Mouse (Mus musculus): ENCODE measurements around the gene Gsto1. TPM values are rescaled to one million over a fixed set of nuclear protein-coding genes. Genes with fewer than 3 reads are reported as not detected.
A peak's percentile ranks its signal among the peaks of the same experiment; 100 is the strongest.

The Gsto1 gene
- polyA plus RNA-seq, 2 experiments: 57.2 to 98.9 TPM

DNA sequence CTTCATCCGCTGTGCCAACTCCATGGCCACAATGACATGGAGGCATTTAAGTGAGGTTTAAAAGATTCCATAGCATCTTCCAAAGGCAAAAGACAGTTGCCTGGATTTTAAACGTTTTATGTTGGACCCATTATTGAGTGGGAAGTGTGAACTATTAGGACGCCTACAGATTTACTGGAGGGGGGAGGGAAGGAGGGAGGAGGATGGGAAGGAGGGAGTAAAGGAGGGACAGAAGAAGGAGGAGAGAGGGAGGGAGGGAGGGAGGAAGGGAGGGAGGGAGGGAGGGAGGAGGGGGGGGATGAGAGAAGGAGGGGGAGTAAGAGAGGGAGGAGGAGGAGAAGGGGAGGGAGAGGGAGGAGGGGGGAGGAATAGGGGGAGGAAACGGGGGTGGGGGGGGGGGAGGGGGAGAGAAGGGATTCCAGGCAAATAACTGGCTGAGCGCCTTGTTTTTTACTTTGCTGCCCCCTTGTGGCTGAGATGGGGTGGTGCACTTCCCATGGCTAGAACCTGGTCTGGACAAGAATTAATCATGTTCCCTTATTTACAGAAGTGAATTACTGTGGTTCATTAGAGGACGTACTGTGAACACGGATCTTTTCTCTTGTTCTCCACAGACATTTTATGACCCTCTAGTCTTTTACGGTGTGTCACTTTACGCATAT, 33.8 kb upstream of the Gsto1 start:
- no peaks in the 10 kb centered on the region for H3K4me1 ChIP-seq (replicated peaks; ENCODE audit: control insufficient read depth in 2 of 2, insufficient read depth in 2 of 2, low read length in 1 of 2)
- no peak overlapping the region for H3K9ac ChIP-seq (replicated peaks)
- ATAC-seq (ENCODE audit: insufficient read depth) (no peak), DNase-seq (ENCODE audit: low read depth in 3 of 3, low spot score in 3 of 3) (peak in 2 of 3 experiments; percentile 29 to 43)
- H3K36me3 ChIP-seq (replicated peaks; ENCODE audit: control insufficient read depth, insufficient read depth, low read depth): no peaks in the 10 kb centered on the region
- WGBS (ENCODE audit: insufficient replicate concordance): 19% methylated on average over 8 of the region's 9 CpGs
- no peak overlapping the region for H3K4me3 ChIP-seq (ENCODE audit: insufficient read depth in 1 of 2, low read depth in 2 of 2, low read length in 2 of 2)
- H3K27ac ChIP-seq: no peak overlapping the region
- TF ChIP-seq CTCF (IDR thresholded peaks at IDR 0.05; ENCODE audit: low read depth): peak; percentile 75
- no peak for TF ChIP-seq EP300 (IDR thresholded peaks at IDR 0.05; ENCODE audit: low read depth)
- no peak overlapping the region for H3K4me2 ChIP-seq (ENCODE audit: low read depth)
- no peaks in the 10 kb centered on the region for H3K9me3 ChIP-seq (ENCODE audit: control insufficient read depth, low read length)
- H3K27me3 ChIP-seq (ENCODE audit: control insufficient read depth, insufficient read depth, low read length): no peaks in the 10 kb centered on the region

DNA sequence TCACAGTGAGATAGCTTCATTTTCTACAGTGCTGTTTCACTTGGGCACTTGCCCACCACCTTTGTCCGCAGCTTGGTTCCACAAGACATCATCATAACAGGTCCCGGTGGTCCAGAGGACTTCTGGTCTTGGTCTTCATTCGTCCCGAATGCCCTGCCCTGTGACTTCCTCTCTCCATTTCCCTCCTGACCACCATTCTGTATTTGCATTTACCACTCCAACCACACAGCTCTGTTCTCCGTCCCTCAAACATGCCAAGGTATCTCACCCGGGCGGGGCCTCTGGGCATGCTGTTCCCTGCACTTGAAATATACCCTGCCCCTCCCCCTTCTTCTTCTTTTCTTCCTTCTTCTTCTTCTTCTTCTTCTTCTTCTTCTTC, 33.3 kb upstream of the Gsto1 start:
- no peaks in the 10 kb centered on the region for H3K4me1 ChIP-seq (replicated peaks; ENCODE audit: control insufficient read depth in 2 of 2, insufficient read depth in 2 of 2, low read length in 1 of 2)
- 22% methylated on average over 7 of the region's 7 CpGs for WGBS (ENCODE audit: insufficient replicate concordance)
- no peak overlapping the region for H3K4me3 ChIP-seq (ENCODE audit: insufficient read depth in 1 of 2, low read depth in 2 of 2, low read length in 2 of 2)
- H3K27ac ChIP-seq: no peak overlapping the region
- H3K36me3 ChIP-seq (replicated peaks; ENCODE audit: control insufficient read depth, insufficient read depth, low read depth): no peaks in the 10 kb centered on the region
- ATAC-seq (ENCODE audit: insufficient read depth): no peak
- H3K9ac ChIP-seq (replicated peaks): no peak overlapping the region
- H3K27me3 ChIP-seq (ENCODE audit: control insufficient read depth, insufficient read depth, low read length): no peaks in the 10 kb centered on the region
- no peak overlapping the region for H3K4me2 ChIP-seq (ENCODE audit: low read depth)
- TF ChIP-seq EP300 (IDR thresholded peaks at IDR 0.05; ENCODE audit: low read depth) (no peak), CTCF (IDR thresholded peaks at IDR 0.05; ENCODE audit: low read depth) (no peak)
- no peaks in the 10 kb centered on the region for H3K9me3 ChIP-seq (ENCODE audit: control insufficient read depth, low read length)
- DNase-seq (ENCODE audit: low read depth in 3 of 3, low spot score in 3 of 3): no peak

DNA sequence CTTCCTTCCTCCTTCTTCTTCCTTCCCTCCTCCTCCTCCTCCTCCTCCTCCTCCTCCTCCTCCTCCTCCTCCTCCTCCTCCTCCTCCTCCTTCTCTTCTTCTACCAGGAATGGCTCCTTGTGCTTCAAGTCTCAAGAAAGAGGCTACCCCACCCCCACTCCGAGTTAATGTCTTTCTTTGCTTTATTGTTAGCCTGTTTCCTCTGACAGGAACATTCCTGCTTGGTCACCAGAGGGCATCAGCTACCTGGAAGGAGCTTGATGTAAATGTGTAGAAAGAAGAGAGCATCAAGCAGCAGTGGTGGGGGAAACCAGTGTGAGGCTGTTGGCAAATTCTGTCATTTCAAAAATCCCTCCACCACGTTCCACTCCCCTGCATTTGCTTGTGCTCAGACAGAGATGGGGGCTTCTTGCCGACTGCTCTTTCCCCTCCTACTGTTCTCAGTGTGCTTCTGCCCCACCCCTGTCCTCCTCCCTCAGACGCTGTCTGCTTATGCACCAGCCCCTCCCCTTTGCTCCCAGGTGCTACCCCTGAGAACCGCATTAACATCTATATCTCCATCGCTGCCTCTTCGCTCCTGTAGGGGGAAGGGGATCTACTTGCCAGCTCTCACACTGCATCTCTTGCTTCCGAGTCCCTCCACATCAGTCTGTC, 32.5 kb upstream of the Gsto1 start:
- 14% methylated on average over 8 of the region's 8 CpGs for WGBS (ENCODE audit: insufficient replicate concordance)

DNA sequence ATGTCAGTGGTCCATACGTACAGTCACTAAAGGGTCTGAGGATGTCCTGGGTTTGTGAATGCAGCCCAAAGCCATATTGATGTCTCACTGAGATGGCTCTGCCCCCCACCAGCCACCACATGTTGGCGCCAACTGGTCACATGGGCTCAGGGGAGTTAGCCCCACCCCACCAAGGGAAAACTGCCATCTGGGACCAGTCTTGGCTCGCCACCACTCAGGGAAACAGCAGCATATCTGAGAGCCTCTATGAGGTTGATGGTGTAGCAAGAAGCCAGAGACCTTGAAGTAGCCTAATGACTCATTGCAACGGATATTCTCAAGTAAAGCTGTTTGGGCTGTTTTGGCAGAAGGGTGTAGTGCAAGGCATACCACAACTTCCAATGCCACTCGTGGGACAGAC, 30.7 kb upstream of the Gsto1 start:
- Histone ChIP-seq H3K27ac (no peak overlapping the region), H3K4me2 (ENCODE audit: low read depth) (no peak overlapping the region), H3K27me3 (ENCODE audit: control insufficient read depth, insufficient read depth, low read length) (no peaks in the 10 kb centered on the region), H3K9me3 (ENCODE audit: control insufficient read depth, low read length) (no peaks in the 10 kb centered on the region), H3K36me3 (replicated peaks; ENCODE audit: control insufficient read depth, insufficient read depth, low read depth) (no peaks in the 10 kb centered on the region), H3K9ac (replicated peaks) (no peak overlapping the region), H3K4me3 (ENCODE audit: insufficient read depth in 1 of 2, low read depth in 2 of 2, low read length in 2 of 2) (no peak overlapping the region), H3K4me1 (replicated peaks; ENCODE audit: control insufficient read depth in 2 of 2, insufficient read depth in 2 of 2, low read length in 1 of 2) (no peaks in the 10 kb centered on the region)
- ATAC-seq (ENCODE audit: insufficient read depth) (no peak), DNase-seq (ENCODE audit: low read depth in 3 of 3, low spot score in 3 of 3) (no peak)
- 54% methylated on average over 5 of the region's 5 CpGs for WGBS (ENCODE audit: insufficient replicate concordance)
- TF ChIP-seq EP300 (IDR thresholded peaks at IDR 0.05; ENCODE audit: low read depth) (no peak), CTCF (IDR thresholded peaks at IDR 0.05; ENCODE audit: low read depth) (no peak)

More for the DNA sequence above, 32.5 kb upstream of the Gsto1 start:
- Histone ChIP-seq H3K9ac (replicated peaks) (no peak overlapping the region), H3K36me3 (replicated peaks; ENCODE audit: control insufficient read depth, insufficient read depth, low read depth) (no peaks in the 10 kb centered on the region), H3K4me1 (replicated peaks; ENCODE audit: control insufficient read depth in 2 of 2, insufficient read depth in 2 of 2, low read length in 1 of 2) (no peaks in the 10 kb centered on the region), H3K9me3 (ENCODE audit: control insufficient read depth, low read length) (no peaks in the 10 kb centered on the region), H3K4me3 (ENCODE audit: insufficient read depth in 1 of 2, low read depth in 2 of 2, low read length in 2 of 2) (no peak overlapping the region), H3K27me3 (ENCODE audit: control insufficient read depth, insufficient read depth, low read length) (no peaks in the 10 kb centered on the region), H3K27ac (no peak overlapping the region), H3K4me2 (ENCODE audit: low read depth) (no peak overlapping the region)
- no peak for TF ChIP-seq CTCF (IDR thresholded peaks at IDR 0.05; ENCODE audit: low read depth)
- TF ChIP-seq EP300 (IDR thresholded peaks at IDR 0.05; ENCODE audit: low read depth): no peak
- DNase-seq (ENCODE audit: low read depth in 3 of 3, low spot score in 3 of 3) (no peak), ATAC-seq (ENCODE audit: insufficient read depth) (no peak)

DNA sequence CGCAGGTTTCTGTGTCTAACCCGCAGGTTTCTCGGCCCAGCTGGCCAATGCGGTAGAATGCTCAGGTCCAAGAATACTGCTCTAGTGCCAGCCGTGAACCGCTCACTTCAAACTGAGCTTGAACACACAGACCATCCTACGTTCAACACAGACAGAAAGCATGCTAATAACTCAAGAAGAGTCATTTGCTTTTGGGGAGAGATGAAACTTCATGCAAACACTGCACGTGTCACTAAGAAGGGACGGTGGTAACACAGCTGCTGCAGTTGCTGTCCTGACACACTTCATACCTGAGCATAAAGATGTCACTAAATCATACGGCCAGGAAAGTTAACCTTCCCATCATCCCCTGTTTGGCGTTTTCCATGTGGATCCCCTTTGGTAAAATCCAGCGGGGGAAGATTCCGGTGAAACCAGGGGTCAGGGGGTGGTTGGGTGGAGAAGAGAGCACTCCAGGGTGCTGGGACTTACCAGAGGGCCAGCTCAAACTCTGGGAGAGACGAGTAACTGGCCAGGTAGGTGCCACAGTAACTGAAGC, 24.8 kb upstream of the Gsto1 start:
- no peak for TF ChIP-seq EP300 (IDR thresholded peaks at IDR 0.05; ENCODE audit: low read depth)
- Histone ChIP-seq H3K4me2 (ENCODE audit: low read depth) (no peak overlapping the region), H3K36me3 (replicated peaks; ENCODE audit: control insufficient read depth, insufficient read depth, low read depth) (no peaks in the 10 kb centered on the region), H3K4me3 (ENCODE audit: insufficient read depth in 1 of 2, low read depth in 2 of 2, low read length in 2 of 2) (no peak overlapping the region), H3K9ac (replicated peaks) (no peak overlapping the region), H3K4me1 (replicated peaks; ENCODE audit: control insufficient read depth in 2 of 2, insufficient read depth in 2 of 2, low read length in 1 of 2) (peaks cover 0 to 2% of the 10 kb centered on the region in 2 experiments; a peak in 1 of 4 replicates), H3K9me3 (ENCODE audit: control insufficient read depth, low read length) (no peaks in the 10 kb centered on the region), H3K27me3 (ENCODE audit: control insufficient read depth, insufficient read depth, low read length) (no peaks in the 10 kb centered on the region), H3K27ac (no peak overlapping the region)
- no peak for ATAC-seq (ENCODE audit: insufficient read depth)
- 66% methylated on average over 14 of the region's 14 CpGs for WGBS (ENCODE audit: insufficient replicate concordance)
- no peak for DNase-seq (ENCODE audit: low read depth in 3 of 3, low spot score in 3 of 3)
